Mouse (Mus musculus) intestine, postnatal 0 days (tissue): ENCODE data around the gene Slc22a20. TPM values are rescaled to one million over a fixed set of nuclear protein-coding genes. Genes with fewer than 3 reads are reported as not detected.

Experiments
- ATAC-seq: fragments of 200-750 bp; cut with Nextera tagmentation; 2 replicates; pipeline ENCODE4 v1.8.0; 2017; ENCODE audit warnings: mild to moderate bottlenecking, moderate TSS enrichment, moderate library complexity
- H3K27ac ChIP-seq: fragments of 300-500 bp; sonication (generic); 2 replicates; pipeline ENCODE4 v1.5.1; 2014; ENCODE audit warnings: mild to moderate bottlenecking, low read depth, low read length, moderate library complexity
- H3K27me3 ChIP-seq: fragments of 300-500 bp; sonication (generic); replicated peaks from 2 replicates; pipeline ENCODE4 v1.6.1; 2014; ENCODE audit warnings: low read length, mixed read lengths; ENCODE audit not compliant: control insufficient read depth, insufficient read depth
- H3K36me3 ChIP-seq: fragments of 300-500 bp; sonication (generic); 2 replicates; pipeline ENCODE4 v1.6.1; 2014; ENCODE audit warnings: mild to moderate bottlenecking, moderate library complexity; ENCODE audit not compliant: control insufficient read depth, insufficient read depth
- H3K4me1 ChIP-seq: fragments of 300-500 bp; sonication (generic); replicated peaks from 2 replicates; pipeline ENCODE4 v1.6.1; 2014; ENCODE audit warnings: antibody characterized with exemption, low read length, mixed read lengths; ENCODE audit not compliant: control insufficient read depth, insufficient read depth
- H3K4me2 ChIP-seq: fragments of 300-500 bp; sonication (generic); replicated peaks from 2 replicates; pipeline ENCODE4 v1.6.1; 2014; ENCODE audit warnings: low read depth, mild to moderate bottlenecking, moderate library complexity
- H3K4me3 ChIP-seq: fragments of 300-500 bp; sonication (generic); 2 replicates; pipeline ENCODE4 v1.5.1; 2014; ENCODE audit warnings: low read depth, low read length
- H3K9ac ChIP-seq: fragments of 300-500 bp; sonication (generic); 2 replicates; pipeline ENCODE4 v1.6.1; 2014; ENCODE audit warnings: mild to moderate bottlenecking, low read depth, low read length
- H3K9me3 ChIP-seq: fragments of 300-500 bp; sonication (generic); 2 replicates; pipeline ENCODE4 v1.6.1; 2016; ENCODE audit warnings: mixed run types; ENCODE audit not compliant: control insufficient read depth
- CTCF ChIP-seq: sonication (generic); IDR thresholded peaks from 2 replicates; pipeline ENCODE4 v1.5.1; 2016; ENCODE audit warnings: low read depth, mild to moderate bottlenecking, control low read depth, antibody characterized with exemption, moderate library complexity
- WGBS: fragments of 180-500 bp; shearing (Covaris S2); extraction: QIAGEN DNeasy Blood & Tissue Kit; methylation state at CpG from one replicate; pipeline ENCODE4 v1.1.7; 2014; 5-methylcytosine and 5-hydroxymethylcytosine counted together
- polyA plus RNA-seq: library from polyadenylated mRNA; unstranded; fragments of >200 nt; fragmentation: Nextera tagmentation; extraction: Ambion mirVana; gene quantifications from 2 replicates; pipeline ENCODE4 v1.2.1, GENCODE M21; 2015

Gene Slc22a20
- polyA plus RNA-seq, 1 experiment from 2014 or later: not detected

- Histone ChIP-seq H3K27ac (no peak overlapping the region), H3K4me1 (no peaks in the 10 kb centered on the region), H3K9me3 (no peaks in the 10 kb centered on the region), H3K36me3 (peaks cover 16% of the 10 kb centered on the region; the same call in 1 of the 2 replicates), H3K4me3 (no peak overlapping the region), H3K4me2 (no peak overlapping the region), H3K27me3 (no peaks in the 10 kb centered on the region), H3K9ac (no peak overlapping the region)
- 58% methylated on average over 5 of the region's 5 CpGs for WGBS
- ATAC-seq: no peak
- TF ChIP-seq CTCF: no peak
Measured at GRCm38 (mm10) chr19:5988027-5988814, 2.3 kb upstream of the Slc22a20 start.

- 79% methylated on average over 9 of the region's 9 CpGs for WGBS
- Histone ChIP-seq H3K27me3 (no peaks in the 10 kb centered on the region), H3K27ac (no peak overlapping the region), H3K9ac (no peak overlapping the region), H3K4me2 (no peak overlapping the region), H3K4me3 (no peak overlapping the region), H3K4me1 (no peaks in the 10 kb centered on the region), H3K9me3 (no peaks in the 10 kb centered on the region), H3K36me3 (no peaks in the 10 kb centered on the region)
- TF ChIP-seq CTCF: no peak
- no peak for ATAC-seq
Measured at GRCm38 (mm10) chr19:5980477-5980876, 5.5 kb downstream of the Slc22a20 start.

- Histone ChIP-seq H3K9me3 (no peaks in the 10 kb centered on the region), H3K36me3 (no peaks in the 10 kb centered on the region), H3K4me3 (no peak overlapping the region), H3K27me3 (no peaks in the 10 kb centered on the region), H3K9ac (no peak overlapping the region), H3K27ac (no peak overlapping the region), H3K4me1 (no peaks in the 10 kb centered on the region), H3K4me2 (no peak overlapping the region)
- no peak for ATAC-seq
- no peak for TF ChIP-seq CTCF
- WGBS: 75% methylated on average over 3 of the region's 3 CpGs
Measured at GRCm38 (mm10) chr19:5977717-5978116, 8.2 kb downstream of the Slc22a20 start.

GRCm38 (mm10) chr19:5975676-5976075 lies 10.3 kb downstream of the Slc22a20 start:
- no peak overlapping the region for H3K4me2 ChIP-seq

GRCm38 (mm10) chr19:5975112-5975511 lies 10.8 kb downstream of the Slc22a20 start:
- 72% methylated on average over 4 of the region's 4 CpGs for WGBS
- no peaks in the 10 kb centered on the region for H3K36me3 ChIP-seq
- no peak overlapping the region for H3K4me2 ChIP-seq
- no peak for ATAC-seq
- H3K9ac ChIP-seq: no peak overlapping the region
- H3K4me3 ChIP-seq: no peak overlapping the region
- no peak for TF ChIP-seq CTCF
- no peak overlapping the region for H3K27ac ChIP-seq
- no peaks in the 10 kb centered on the region for H3K9me3 ChIP-seq
- no peaks in the 10 kb centered on the region for H3K27me3 ChIP-seq
- H3K4me1 ChIP-seq: no peaks in the 10 kb centered on the region; the same call in 1 of the 2 replicates

More at GRCm38 (mm10) chr19:5975676-5976075, 10.3 kb downstream of the Slc22a20 start:
- no peaks in the 10 kb centered on the region for H3K4me1 ChIP-seq
- no peak for ATAC-seq
- H3K9me3 ChIP-seq: no peaks in the 10 kb centered on the region
- no peak overlapping the region for H3K27ac ChIP-seq
- H3K27me3 ChIP-seq: no peaks in the 10 kb centered on the region
- TF ChIP-seq CTCF: no peak
- 84% methylated on average over 4 of the region's 4 CpGs for WGBS
- H3K36me3 ChIP-seq: no peaks in the 10 kb centered on the region
- no peak overlapping the region for H3K9ac ChIP-seq
- no peak overlapping the region for H3K4me3 ChIP-seq

GRCm38 (mm10) chr19:5967664-5968063 lies 18.3 kb downstream of the Slc22a20 start:
- ATAC-seq: no peak
- 73% methylated on average over 10 of the region's 10 CpGs for WGBS
- H3K9me3 ChIP-seq: no peaks in the 10 kb centered on the region
- no peaks in the 10 kb centered on the region for H3K36me3 ChIP-seq
- no peak overlapping the region for H3K27ac ChIP-seq
- TF ChIP-seq CTCF: no peak
- H3K4me3 ChIP-seq: no peak overlapping the region
- no peaks in the 10 kb centered on the region for H3K27me3 ChIP-seq
- no peaks in the 10 kb centered on the region; the same call in 1 of the 2 replicates for H3K4me1 ChIP-seq
- H3K9ac ChIP-seq: no peak overlapping the region
- no peak overlapping the region for H3K4me2 ChIP-seq
